Mouse (Mus musculus) heart, embryonic 14.5 days (tissue): ENCODE measurements around the gene Ttc17. TPM values are rescaled to one million over a fixed set of nuclear protein-coding genes. Genes with fewer than 3 reads are reported as not detected.

Experiments
- ATAC-seq: fragments of 200-750 bp; cut with Nextera tagmentation; 2 replicates; pipeline ENCODE4 v1.8.0; 2017; ENCODE audit warnings: low read depth, moderate TSS enrichment; ENCODE audit not compliant: insufficient number of reproducible peaks, insufficient read depth, low FRiP score
- H3K27ac ChIP-seq, 2 experiments: fragments of 200-500 bp in 1 of 2; fragments of 300-500 bp in 1 of 2; sonication (generic) in 1 of 2; replicated peaks in 1 of 2; 2 replicates each; pipeline ENCODE4 v1.5.1; 2012 to 2014; ENCODE audit warnings: low read depth in 2 of 2, low read length in 2 of 2, control low read depth in 1 of 2, mild to moderate bottlenecking in 1 of 2, mixed read lengths in 1 of 2; ENCODE audit not compliant: control insufficient read depth in 1 of 2, insufficient read depth in 1 of 2
- H3K27me3 ChIP-seq: fragments of 300-500 bp; sonication (generic); 2 replicates; pipeline ENCODE4 v1.6.1; 2014; ENCODE audit warnings: mild to moderate bottlenecking, low read length, control low read depth; ENCODE audit not compliant: control insufficient read depth, insufficient read depth
- H3K36me3 ChIP-seq: fragments of 300-500 bp; sonication (generic); 2 replicates; pipeline ENCODE4 v1.6.1; 2014; ENCODE audit warnings: mild to moderate bottlenecking, control low read depth, low read length, mixed read lengths; ENCODE audit not compliant: control insufficient read depth, insufficient read depth
- H3K4me1 ChIP-seq, 2 experiments: fragments of 200-500 bp in 1 of 2; fragments of 300-500 bp in 1 of 2; sonication (generic) in 1 of 2; 2 replicates each; pipeline ENCODE4 v1.6.1; 2012 to 2014; ENCODE audit warnings: low read length in 2 of 2, control low read depth in 1 of 2, mixed read lengths in 1 of 2; ENCODE audit not compliant: control insufficient read depth in 2 of 2, insufficient read depth in 2 of 2
- H3K4me2 ChIP-seq: fragments of 300-500 bp; sonication (generic); 2 replicates; pipeline ENCODE4 v1.6.1; 2014; ENCODE audit warnings: mild to moderate bottlenecking, low read length
- H3K4me3 ChIP-seq, 2 experiments: fragments of 200-500 bp in 1 of 2; fragments of 300-500 bp in 1 of 2; sonication (generic) in 1 of 2; 2 replicates each; pipeline ENCODE4 v1.5.1; 2012 to 2014; ENCODE audit warnings: low read length in 2 of 2, mild to moderate bottlenecking in 2 of 2, control low read depth in 1 of 2, low read depth in 1 of 2, moderate library complexity in 1 of 2; ENCODE audit not compliant: control insufficient read depth in 1 of 2, insufficient read depth in 1 of 2
- H3K9ac ChIP-seq: fragments of 300-500 bp; sonication (generic); 2 replicates; pipeline ENCODE4 v1.6.1; 2014; ENCODE audit warnings: mild to moderate bottlenecking, low read length
- H3K9me3 ChIP-seq: fragments of 300-500 bp; sonication (generic); 2 replicates; pipeline ENCODE4 v1.6.1; 2016; ENCODE audit warnings: low read length, control low read depth; ENCODE audit not compliant: control insufficient read depth
- WGBS: fragments of 180-500 bp; shearing (Covaris S2); extraction: QIAGEN DNeasy Blood & Tissue Kit; methylation state at CpG from one replicate; pipeline ENCODE4 v1.1.7; 2014; 5-methylcytosine and 5-hydroxymethylcytosine counted together
- polyA plus RNA-seq: library from polyadenylated mRNA; unstranded; fragments of >200 nt; fragmentation: Nextera tagmentation; extraction: Ambion mirVana; gene quantifications from 2 replicates; pipeline ENCODE4 v1.2.1, GENCODE M21; 2014

The Ttc17 gene
- polyA plus RNA-seq, 1 experiment from 2014 or later: 19.0 TPM

DNA sequence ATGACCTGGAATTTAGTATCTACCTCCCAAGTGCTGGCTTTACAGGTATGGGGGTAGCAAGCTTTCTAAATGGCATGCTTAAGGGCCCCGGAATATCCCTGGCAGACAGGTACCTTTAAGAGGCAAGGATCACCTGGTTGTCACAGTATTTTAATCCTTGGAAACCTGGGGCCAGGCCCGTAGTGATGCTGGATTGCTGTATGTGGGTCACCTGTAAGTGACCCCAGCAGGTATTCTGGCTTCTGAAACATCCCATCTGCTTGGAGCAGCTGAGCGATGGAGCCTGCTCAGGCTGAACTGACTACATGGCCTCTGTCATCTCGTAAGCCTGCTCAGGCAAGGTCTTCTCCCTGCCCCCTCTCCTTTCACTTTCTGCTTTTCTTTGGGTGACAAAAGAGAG, 130.4 kb downstream of the Ttc17 start:
- H3K36me3 ChIP-seq: no peaks in the 10 kb centered on the region
- H3K4me1 ChIP-seq: peaks cover 4 to 9% of the 10 kb centered on the region in 2 experiments; a peak in 2 of 4 replicates
- peaks cover 12% of the 10 kb centered on the region for H3K27me3 ChIP-seq
- H3K27ac ChIP-seq: no peak overlapping the region
- H3K9ac ChIP-seq: no peak overlapping the region
- WGBS: 72% methylated on average over 4 of the region's 4 CpGs
- ATAC-seq: no peak
- no peaks in the 10 kb centered on the region for H3K9me3 ChIP-seq
- H3K4me2 ChIP-seq: no peak overlapping the region
- H3K4me3 ChIP-seq: no peak overlapping the region

DNA sequence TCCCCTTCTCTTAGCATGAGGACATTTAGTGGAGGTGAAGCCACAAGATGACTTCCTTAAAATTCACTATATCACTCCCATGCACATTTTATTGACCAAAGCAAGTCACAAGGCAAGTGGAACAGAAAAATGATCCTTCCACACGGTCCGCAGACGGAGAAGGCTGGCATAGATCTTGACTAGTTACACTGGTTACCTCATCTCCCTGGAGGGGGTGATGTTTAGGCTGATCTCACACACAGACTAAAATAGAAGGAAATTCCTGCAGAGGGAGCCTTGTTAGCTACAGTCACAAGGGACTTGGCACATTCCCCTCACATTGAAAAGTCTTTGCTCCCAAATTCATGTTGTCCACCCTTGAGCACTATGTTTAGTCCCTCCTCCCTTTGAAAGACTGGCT, 130.8 kb downstream of the Ttc17 start:
- ATAC-seq: no peak
- no peak overlapping the region for H3K4me3 ChIP-seq
- no peak overlapping the region for H3K4me2 ChIP-seq
- WGBS: 62% methylated on average over 3 of the region's 3 CpGs
- H3K36me3 ChIP-seq: no peaks in the 10 kb centered on the region
- H3K27ac ChIP-seq: no peak overlapping the region
- no peak overlapping the region; the same call in 1 of the 2 replicates for H3K9ac ChIP-seq
- H3K27me3 ChIP-seq: peaks cover 12% of the 10 kb centered on the region
- H3K9me3 ChIP-seq: no peaks in the 10 kb centered on the region
- H3K4me1 ChIP-seq: peaks cover 4 to 9% of the 10 kb centered on the region in 2 experiments; a peak in 2 of 4 replicates

DNA sequence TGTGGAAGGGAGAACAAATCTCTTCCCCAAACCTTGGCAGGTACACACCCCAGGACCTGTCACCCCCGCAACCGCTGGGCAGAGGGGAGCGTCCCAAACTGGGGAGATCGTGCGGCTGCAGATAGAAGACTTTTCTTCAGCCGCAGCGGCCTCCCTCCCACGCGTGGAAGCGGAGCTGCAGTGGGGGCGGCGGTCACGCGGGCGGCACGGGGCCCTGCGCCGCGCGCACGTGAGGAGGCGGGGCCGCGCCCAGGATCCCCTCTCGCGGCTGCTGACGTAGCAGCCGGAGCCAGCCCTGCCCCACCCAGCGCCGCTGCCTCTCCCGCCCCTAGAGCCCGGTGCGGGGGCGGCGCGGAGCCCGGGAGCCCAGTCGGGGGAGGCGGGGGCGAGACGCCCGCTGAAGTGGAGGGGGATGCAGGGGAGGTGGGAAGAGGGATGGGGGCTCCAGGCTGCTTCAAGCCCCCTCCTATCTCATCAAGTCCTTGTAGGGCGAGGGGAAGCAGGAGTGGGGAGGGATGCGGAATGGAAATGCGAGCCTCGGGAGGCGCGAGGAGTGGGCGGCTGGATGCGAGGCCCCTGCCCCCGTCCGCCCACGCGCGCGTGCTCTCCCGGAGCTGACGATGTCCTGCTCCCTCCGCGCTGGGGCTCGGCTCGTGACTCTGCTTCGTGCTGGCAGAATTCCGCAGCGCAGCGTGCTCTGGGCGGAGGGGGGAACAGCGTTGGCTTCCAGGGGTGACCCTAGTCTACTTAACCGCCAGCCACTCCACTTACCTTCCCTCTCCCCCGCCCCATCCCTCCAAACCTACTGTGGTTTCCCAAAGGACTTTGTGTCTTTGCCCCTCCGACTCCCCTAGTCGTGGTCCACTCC, 133.1 kb downstream of the Ttc17 start:
- ATAC-seq: peak; percentile 74
- under 1% methylated on average over 69 of the region's 72 CpGs for WGBS
- peak overlapping the region; percentile 79 for H3K9ac ChIP-seq
- no peaks in the 10 kb centered on the region for H3K9me3 ChIP-seq
- H3K4me3 ChIP-seq: peak overlapping the region; percentile 52 to 59
- H3K36me3 ChIP-seq: no peaks in the 10 kb centered on the region
- H3K4me2 ChIP-seq: peak overlapping the region; percentile 99
- H3K27me3 ChIP-seq: peaks cover 12% of the 10 kb centered on the region
- peak overlapping the region in 1 of 2 experiments; percentile 55; a peak in 1 of 4 replicates for H3K27ac ChIP-seq
- peaks cover 4 to 15% of the 10 kb centered on the region in 2 experiments; a peak in 3 of 4 replicates for H3K4me1 ChIP-seq

DNA sequence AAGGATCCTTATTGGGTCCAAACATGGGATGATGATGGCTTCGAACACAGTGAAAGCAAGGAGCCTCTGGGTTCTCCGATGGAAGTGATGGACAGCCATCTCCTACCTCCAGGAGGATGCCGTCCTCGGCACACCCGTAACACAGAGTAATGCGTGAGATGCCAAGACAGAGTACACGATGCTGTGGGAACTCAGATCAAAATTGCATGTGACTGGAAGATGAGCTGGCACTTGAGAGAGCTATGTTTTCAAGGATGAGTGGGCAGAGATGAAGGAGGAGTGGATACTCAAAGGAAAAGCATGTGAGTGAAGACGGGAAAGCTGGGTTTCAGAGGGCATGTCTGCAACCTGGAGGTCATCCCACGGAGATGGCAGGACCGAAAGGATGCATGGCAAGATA, 135.3 kb downstream of the Ttc17 start:
- Histone ChIP-seq H3K27ac (no peak overlapping the region), H3K9ac (no peak overlapping the region), H3K4me2 (no peak overlapping the region), H3K27me3 (peaks cover 12% of the 10 kb centered on the region), H3K4me3 (no peak overlapping the region), H3K9me3 (no peaks in the 10 kb centered on the region), H3K36me3 (no peaks in the 10 kb centered on the region), H3K4me1 (peaks cover 14 to 33% of the 10 kb centered on the region in 2 experiments)
- WGBS: 89% methylated on average over 10 of the region's 10 CpGs
- ATAC-seq: no peak

DNA sequence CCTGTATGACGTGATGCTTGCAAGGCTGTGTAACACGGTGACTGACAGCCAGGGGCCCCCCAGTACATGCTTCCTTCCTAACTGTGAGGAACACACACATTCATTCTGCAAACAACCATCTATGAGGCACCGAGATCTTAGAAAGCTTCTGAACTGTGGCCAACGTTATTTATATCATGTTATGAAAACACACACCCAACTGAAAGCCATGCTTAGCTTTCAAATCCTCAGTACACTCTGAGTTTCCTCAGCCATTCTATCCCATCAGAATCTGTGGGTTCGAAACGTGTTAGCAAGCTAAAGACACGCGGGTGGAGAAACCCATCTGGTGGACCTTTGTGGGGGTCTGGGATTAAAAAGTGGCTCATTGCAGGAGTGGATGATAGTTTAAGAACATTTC, 137.7 kb downstream of the Ttc17 start:
- no peak for ATAC-seq
- H3K27ac ChIP-seq: no peak overlapping the region
- H3K4me1 ChIP-seq: peaks cover 16 to 36% of the 10 kb centered on the region in 2 experiments

DNA sequence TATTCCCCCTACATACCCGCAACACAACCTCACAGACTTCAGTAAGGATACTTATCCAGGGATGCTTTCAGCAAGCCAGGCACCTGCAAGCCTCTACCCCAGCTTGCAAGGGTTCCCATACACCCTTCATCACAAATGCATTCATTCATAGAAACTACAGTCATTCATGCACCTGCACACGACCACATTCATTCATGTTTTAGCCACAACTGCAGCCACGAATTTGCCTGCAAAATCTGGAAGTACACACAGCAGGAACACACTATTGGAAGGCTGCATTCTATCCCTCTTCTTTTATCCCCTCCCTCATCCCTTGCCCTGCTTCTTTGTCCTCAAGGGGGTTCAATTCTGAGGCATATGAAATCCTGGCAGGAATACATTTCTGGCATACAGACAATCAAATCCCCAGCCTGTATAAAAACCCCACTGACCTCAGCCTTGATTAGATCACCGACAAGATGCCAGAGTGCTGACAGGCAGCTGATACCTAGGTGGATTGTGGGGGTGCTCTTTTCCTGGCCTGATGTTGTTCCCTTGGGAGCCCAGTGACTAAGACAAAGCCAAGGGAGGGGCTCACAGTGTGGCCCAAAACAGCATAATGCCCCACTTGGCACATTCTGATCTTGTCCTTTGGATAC, 139.2 kb downstream of the Ttc17 start:
- H3K27ac ChIP-seq: no peak overlapping the region
- no peak overlapping the region for H3K4me2 ChIP-seq
- no peak overlapping the region for H3K4me3 ChIP-seq
- H3K36me3 ChIP-seq: no peaks in the 10 kb centered on the region
- peaks cover 16 to 39% of the 10 kb centered on the region in 2 experiments for H3K4me1 ChIP-seq
- ATAC-seq: no peak
- 36% methylated on average over 4 of the region's 4 CpGs for WGBS
- H3K27me3 ChIP-seq: peaks cover 6% of the 10 kb centered on the region
- no peak overlapping the region for H3K9ac ChIP-seq
- H3K9me3 ChIP-seq: no peaks in the 10 kb centered on the region

More for the DNA sequence above, 137.7 kb downstream of the Ttc17 start:
- Histone ChIP-seq H3K4me3 (no peak overlapping the region), H3K27me3 (peaks cover 12% of the 10 kb centered on the region), H3K4me2 (no peak overlapping the region), H3K36me3 (no peaks in the 10 kb centered on the region), H3K9ac (no peak overlapping the region), H3K9me3 (no peaks in the 10 kb centered on the region)
- WGBS: 76% methylated on average over 8 of the region's 8 CpGs

DNA sequence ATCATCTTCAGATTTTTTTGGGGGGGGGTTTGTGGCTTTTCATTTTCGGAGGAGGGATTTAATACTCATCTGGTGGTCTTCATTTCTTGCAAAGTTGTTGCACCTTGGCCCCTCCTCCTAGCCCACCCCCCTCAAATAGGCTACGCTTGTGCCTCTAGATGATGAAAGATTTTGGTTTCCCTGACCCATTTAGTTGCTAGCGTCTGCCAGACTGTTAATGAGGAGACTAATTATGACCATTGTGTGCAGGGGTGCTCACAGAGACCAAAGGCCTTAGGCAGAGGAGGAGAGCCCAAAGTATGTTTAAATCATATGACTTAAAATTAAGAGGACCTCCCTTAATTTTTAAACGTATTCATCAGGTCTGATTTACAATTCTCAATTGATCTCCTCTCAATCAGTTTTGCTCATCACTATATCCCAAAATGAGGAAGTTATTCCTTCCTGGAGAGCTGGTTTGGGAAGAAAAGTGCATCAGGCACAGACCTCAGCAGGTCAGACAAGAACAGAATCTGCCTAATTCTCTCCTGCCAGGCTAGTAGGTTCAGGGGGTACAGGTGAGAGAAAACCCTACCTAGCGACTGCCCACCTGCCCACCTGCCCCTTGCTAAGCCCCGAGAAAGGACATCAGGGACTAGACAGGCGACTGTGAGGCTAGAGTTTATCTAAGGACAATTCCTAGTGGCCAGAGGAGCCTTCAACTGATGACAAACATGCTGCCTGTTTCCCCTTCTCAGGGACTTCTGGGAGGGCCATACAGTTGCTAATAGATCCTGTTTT, 139.9 kb downstream of the Ttc17 start:
- no peak for ATAC-seq
- 35% methylated on average over 7 of the region's 7 CpGs for WGBS
- peaks cover 2% of the 10 kb centered on the region; the same call in 1 of the 2 replicates for H3K27me3 ChIP-seq
- H3K4me1 ChIP-seq: peaks cover 16 to 39% of the 10 kb centered on the region in 2 experiments
- H3K36me3 ChIP-seq: no peaks in the 10 kb centered on the region
- H3K4me3 ChIP-seq: no peak overlapping the region
- H3K27ac ChIP-seq: no peak overlapping the region
- no peaks in the 10 kb centered on the region for H3K9me3 ChIP-seq
- H3K9ac ChIP-seq: no peak overlapping the region
- no peak overlapping the region for H3K4me2 ChIP-seq
